Mouse (Mus musculus): Measurements from ENCODE around the gene Rangap1. TPM values are rescaled to one million over a fixed set of nuclear protein-coding genes. Genes with fewer than 3 reads are reported as not detected.
A peak's percentile ranks its signal among the peaks of the same experiment; 100 is the strongest.

Gene Rangap1
- total and polyA plus RNA-seq, 3 experiments = 14.1 to 27.3 (median 25.7) TPM

- Histone ChIP-seq H3K27me3 (ENCODE audit: control insufficient read depth, insufficient read depth, low read length) (no peaks in the 10 kb centered on the region), H3K9ac (ENCODE audit: low read depth, low read length) (no peak overlapping the region), H3K79me2 (replicated peaks; ENCODE audit: control insufficient read depth, insufficient read depth, low read length) (peaks cover 7% of the 10 kb centered on the region; the same call in 1 of the 2 replicates), H3K4me3 (no peak overlapping the region), H3K27ac (no peak overlapping the region), H3K36me3 (ENCODE audit: control insufficient read depth, insufficient read depth, low read length) (no peaks in the 10 kb centered on the region), H3K4me1 (ENCODE audit: control insufficient read depth, insufficient read depth, low read length) (no peaks in the 10 kb centered on the region)
- DNase-seq = no peak
- TF ChIP-seq CTCF (IDR thresholded peaks at IDR 0.05) (no peak), EP300 (IDR thresholded peaks at IDR 0.05; ENCODE audit: insufficient read depth, low read depth, low read length) (no peak), POLR2A (IDR thresholded peaks at IDR 0.05; ENCODE audit: insufficient read depth, low read depth, low read length) (no peak)
- intact Hi-C loops (cut with DNase I) = no loop called here
- 73% methylated on average over 9 of the region's 9 CpGs for WGBS
Measured at GRCm38 (mm10) chr15:81765651-81766050, 20.3 kb upstream of the Rangap1 start.

DNA sequence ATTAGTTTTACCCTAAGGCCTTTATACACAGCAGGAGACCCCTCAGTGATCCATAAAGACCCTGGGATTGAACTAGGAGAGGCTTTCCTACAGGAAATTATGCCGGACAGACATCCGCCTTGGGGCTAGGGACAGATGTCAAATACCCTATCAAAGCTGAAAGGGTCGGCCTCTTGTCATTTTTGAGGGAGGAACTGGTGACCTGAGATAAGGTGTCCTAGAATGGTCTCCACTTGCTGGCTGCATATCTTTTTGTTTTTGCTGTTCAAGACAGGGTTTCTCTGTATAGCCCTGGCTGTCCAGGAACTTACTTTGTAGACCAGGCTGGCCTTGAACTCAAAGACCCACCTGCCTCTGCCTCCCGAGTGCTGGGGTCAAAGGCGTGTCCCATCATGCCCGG, 19.2 kb upstream of the Rangap1 start:
- intact Hi-C loops (cut with DNase I) = no loop called here
- Histone ChIP-seq H3K4me1 (ENCODE audit: control insufficient read depth, insufficient read depth, low read length) (no peaks in the 10 kb centered on the region; the same call in 1 of the 2 replicates), H3K27me3 (ENCODE audit: control insufficient read depth, insufficient read depth, low read length) (no peaks in the 10 kb centered on the region), H3K4me3 (no peak overlapping the region), H3K36me3 (ENCODE audit: control insufficient read depth, insufficient read depth, low read length) (no peaks in the 10 kb centered on the region), H3K27ac (no peak overlapping the region), H3K79me2 (replicated peaks; ENCODE audit: control insufficient read depth, insufficient read depth, low read length) (peaks cover 8% of the 10 kb centered on the region; the same call in 1 of the 2 replicates), H3K9ac (ENCODE audit: low read depth, low read length) (no peak overlapping the region)
- DNase-seq = no peak
- WGBS = 80% methylated on average over 6 of the region's 6 CpGs
- TF ChIP-seq CTCF (IDR thresholded peaks at IDR 0.05) = no peak
- TF ChIP-seq POLR2A (IDR thresholded peaks at IDR 0.05; ENCODE audit: insufficient read depth, low read depth, low read length) = no peak
- no peak for TF ChIP-seq EP300 (IDR thresholded peaks at IDR 0.05; ENCODE audit: insufficient read depth, low read depth, low read length)

GRCm38 (mm10) chr15:81761959-81762358, 16.6 kb upstream of the Rangap1 start:
- Histone ChIP-seq H3K27me3 (ENCODE audit: control insufficient read depth, insufficient read depth, low read length) (no peaks in the 10 kb centered on the region), H3K36me3 (ENCODE audit: control insufficient read depth, insufficient read depth, low read length) (no peaks in the 10 kb centered on the region), H3K4me3 (no peak overlapping the region), H3K79me2 (replicated peaks; ENCODE audit: control insufficient read depth, insufficient read depth, low read length) (peaks cover 11% of the 10 kb centered on the region), H3K27ac (no peak overlapping the region), H3K4me1 (ENCODE audit: control insufficient read depth, insufficient read depth, low read length) (peaks cover 2% of the 10 kb centered on the region), H3K9ac (ENCODE audit: low read depth, low read length) (no peak overlapping the region)
- no peak for DNase-seq
- intact Hi-C loops (cut with DNase I) = no loop called here
- WGBS = 92% methylated on average over 3 of the region's 3 CpGs
- TF ChIP-seq CTCF (IDR thresholded peaks at IDR 0.05) (0 out of 2 replicates have a peak, but pooled peaks have one; percentile 8), EP300 (IDR thresholded peaks at IDR 0.05; ENCODE audit: insufficient read depth, low read depth, low read length) (no peak)

DNA sequence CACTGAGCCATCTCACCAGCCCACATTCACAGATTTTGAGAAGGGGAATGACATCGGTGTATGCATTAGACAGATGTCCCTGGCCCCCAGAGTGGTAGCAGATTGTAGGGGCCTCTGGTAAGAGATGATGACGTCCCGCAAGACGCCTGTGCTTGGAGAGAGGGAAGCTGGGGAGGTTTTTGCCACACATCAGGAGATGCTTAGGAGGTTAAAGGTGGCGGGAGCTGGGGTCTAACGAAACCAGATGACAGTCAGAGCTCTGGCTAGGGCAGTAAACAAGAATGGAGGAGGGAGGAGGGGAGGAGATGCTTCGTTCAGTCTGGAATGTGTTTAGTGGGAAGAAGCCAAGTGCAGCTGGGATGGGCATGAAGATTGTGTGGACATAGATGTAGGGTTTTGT, 16.1 kb upstream of the Rangap1 start:
- no peak overlapping the region for H3K27ac ChIP-seq
- no peak overlapping the region for H3K4me3 ChIP-seq
- TF ChIP-seq EP300 (IDR thresholded peaks at IDR 0.05; ENCODE audit: insufficient read depth, low read depth, low read length) (no peak), POLR2A (IDR thresholded peaks at IDR 0.05; ENCODE audit: insufficient read depth, low read depth, low read length) (no peak), CTCF (IDR thresholded peaks at IDR 0.05) (no peak)
- H3K9ac ChIP-seq (ENCODE audit: low read depth, low read length) = no peak overlapping the region
- H3K36me3 ChIP-seq (ENCODE audit: control insufficient read depth, insufficient read depth, low read length) = no peaks in the 10 kb centered on the region
- WGBS = 88% methylated on average over 7 of the region's 7 CpGs
- H3K79me2 ChIP-seq (replicated peaks; ENCODE audit: control insufficient read depth, insufficient read depth, low read length) = peaks cover 11% of the 10 kb centered on the region
- no peak for DNase-seq
- intact Hi-C loops (cut with DNase I) = no loop called here
- H3K4me1 ChIP-seq (ENCODE audit: control insufficient read depth, insufficient read depth, low read length) = peaks cover 2% of the 10 kb centered on the region
- H3K27me3 ChIP-seq (ENCODE audit: control insufficient read depth, insufficient read depth, low read length) = no peaks in the 10 kb centered on the region

- intact Hi-C loops (cut with DNase I) = no loop called here
- no peak overlapping the region for H3K9ac ChIP-seq (ENCODE audit: low read depth, low read length)
- no peaks in the 10 kb centered on the region for H3K36me3 ChIP-seq (ENCODE audit: control insufficient read depth, insufficient read depth, low read length)
- no peak overlapping the region for H3K4me3 ChIP-seq
- H3K79me2 ChIP-seq (replicated peaks; ENCODE audit: control insufficient read depth, insufficient read depth, low read length) = peaks cover 14% of the 10 kb centered on the region
- no peak for TF ChIP-seq POLR2A (IDR thresholded peaks at IDR 0.05; ENCODE audit: insufficient read depth, low read depth, low read length)
- TF ChIP-seq EP300 (IDR thresholded peaks at IDR 0.05; ENCODE audit: insufficient read depth, low read depth, low read length) = no peak
- no peak for TF ChIP-seq CTCF (IDR thresholded peaks at IDR 0.05)
- no peaks in the 10 kb centered on the region for H3K27me3 ChIP-seq (ENCODE audit: control insufficient read depth, insufficient read depth, low read length)
- DNase-seq = no peak
- 91% methylated on average over 5 of the region's 5 CpGs for WGBS
- peaks cover 2% of the 10 kb centered on the region for H3K4me1 ChIP-seq (ENCODE audit: control insufficient read depth, insufficient read depth, low read length)
- no peak overlapping the region for H3K27ac ChIP-seq
Measured at GRCm38 (mm10) chr15:81760361-81761079, 15.2 kb upstream of the Rangap1 start.

- Histone ChIP-seq H3K79me2 (replicated peaks; ENCODE audit: control insufficient read depth, insufficient read depth, low read length) (peaks cover 17% of the 10 kb centered on the region), H3K4me3 (no peak overlapping the region), H3K9ac (ENCODE audit: low read depth, low read length) (no peak overlapping the region), H3K4me1 (ENCODE audit: control insufficient read depth, insufficient read depth, low read length) (peaks cover 2% of the 10 kb centered on the region), H3K27me3 (ENCODE audit: control insufficient read depth, insufficient read depth, low read length) (no peaks in the 10 kb centered on the region), H3K36me3 (ENCODE audit: control insufficient read depth, insufficient read depth, low read length) (no peaks in the 10 kb centered on the region), H3K27ac (no peak overlapping the region)
- no peak for DNase-seq
- TF ChIP-seq POLR2A (IDR thresholded peaks at IDR 0.05; ENCODE audit: insufficient read depth, low read depth, low read length) = no peak
- TF ChIP-seq EP300 (IDR thresholded peaks at IDR 0.05; ENCODE audit: insufficient read depth, low read depth, low read length) = no peak
- no peak for TF ChIP-seq CTCF (IDR thresholded peaks at IDR 0.05)
- 75% methylated on average over 3 of the region's 3 CpGs for WGBS
- intact Hi-C loops (cut with DNase I) = no loop called here
Measured at GRCm38 (mm10) chr15:81759542-81759941, 14.2 kb upstream of the Rangap1 start.

All from heart, adult 2 months (tissue).